Mouse (Mus musculus) spleen, adult 18-20 months (tissue): Measurements from ENCODE around the gene Mks1.

Experiments
- DNase-seq, 2 experiments: peaks; one replicate each; pipeline ENCODE4 v3.0.0; 2022; ENCODE audit warnings: mixed read lengths in 2 of 2

The Mks1 gene

DNA sequence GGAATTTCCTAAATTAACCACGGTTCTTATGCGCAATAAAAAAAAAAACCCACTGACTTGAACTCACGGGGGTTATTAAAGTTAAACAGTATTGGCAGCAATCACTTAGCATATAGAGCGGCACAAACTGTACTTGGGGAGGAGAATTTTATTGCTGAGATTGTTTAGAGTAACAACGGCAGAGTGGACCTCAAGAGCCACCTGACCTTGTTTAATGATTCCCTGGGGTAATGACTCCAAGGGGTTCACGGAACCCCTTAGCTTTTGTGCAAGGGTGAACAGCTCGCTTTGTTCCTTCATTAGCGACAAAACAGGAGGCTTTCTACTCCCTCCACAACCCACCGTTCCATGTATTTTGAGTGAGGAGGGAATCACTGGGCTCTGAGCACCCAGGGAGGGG lies 26.8 kb downstream of the Mks1 start:
- no peak for DNase-seq

DNA sequence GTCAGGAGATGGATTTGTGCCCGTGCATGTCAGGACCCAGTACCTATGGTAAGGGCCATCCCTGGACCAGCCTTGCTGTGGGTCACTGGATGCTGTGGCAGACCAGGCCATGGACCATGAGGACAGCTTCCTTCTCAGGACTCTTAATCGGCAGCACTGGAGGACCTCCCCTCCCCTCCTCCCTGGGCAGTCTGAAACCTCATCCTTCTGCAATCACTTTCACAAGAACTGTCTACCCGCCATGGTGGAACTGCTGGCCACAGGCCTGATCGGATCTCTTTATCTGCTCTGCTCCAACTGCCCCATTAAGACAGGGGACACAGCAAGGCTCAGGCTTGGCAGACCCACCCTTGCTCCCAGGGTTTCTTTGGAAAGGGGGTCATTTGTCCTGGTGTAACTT lies 28.7 kb downstream of the Mks1 start:
- DNase-seq: no peak

DNA sequence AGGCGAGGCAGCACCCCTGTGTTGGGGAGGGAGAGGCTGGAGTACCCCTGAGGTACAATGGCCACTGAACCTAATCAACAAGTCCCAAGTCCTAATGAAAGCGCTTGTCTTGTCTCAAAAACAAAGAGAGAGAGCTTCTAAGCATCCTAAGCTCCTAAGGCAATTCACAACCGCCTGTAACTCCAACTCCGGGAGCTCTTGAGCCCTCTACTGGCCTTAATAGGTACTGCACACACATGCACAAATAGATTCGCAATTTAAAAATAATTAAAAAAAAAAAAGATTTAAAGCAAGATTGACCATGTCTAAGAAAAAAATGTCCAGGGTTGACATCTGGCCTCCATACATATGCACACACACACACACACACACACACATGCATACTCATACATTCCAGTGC lies 30.5 kb downstream of the Mks1 start:
- no peak for DNase-seq

DNA sequence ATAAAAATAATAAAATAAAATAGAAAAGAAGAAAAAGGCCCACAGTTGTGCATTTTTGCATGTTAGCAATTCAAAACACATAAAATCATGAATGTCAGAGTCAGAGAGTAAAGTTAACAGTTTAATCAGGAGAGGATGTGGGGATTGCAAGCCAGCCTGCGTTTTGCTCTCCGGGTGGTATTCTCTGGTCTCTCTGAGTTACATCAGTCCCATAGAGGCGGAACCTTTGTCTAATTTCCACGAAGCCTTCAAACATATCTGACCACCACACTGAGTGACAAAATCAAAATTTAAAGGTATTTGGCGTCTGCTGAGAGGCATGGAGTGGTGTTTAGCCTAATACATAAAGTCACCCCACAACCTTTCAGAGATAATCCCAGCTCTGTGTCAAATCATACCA lies 31.8 kb downstream of the Mks1 start:
- no peak for DNase-seq

DNA sequence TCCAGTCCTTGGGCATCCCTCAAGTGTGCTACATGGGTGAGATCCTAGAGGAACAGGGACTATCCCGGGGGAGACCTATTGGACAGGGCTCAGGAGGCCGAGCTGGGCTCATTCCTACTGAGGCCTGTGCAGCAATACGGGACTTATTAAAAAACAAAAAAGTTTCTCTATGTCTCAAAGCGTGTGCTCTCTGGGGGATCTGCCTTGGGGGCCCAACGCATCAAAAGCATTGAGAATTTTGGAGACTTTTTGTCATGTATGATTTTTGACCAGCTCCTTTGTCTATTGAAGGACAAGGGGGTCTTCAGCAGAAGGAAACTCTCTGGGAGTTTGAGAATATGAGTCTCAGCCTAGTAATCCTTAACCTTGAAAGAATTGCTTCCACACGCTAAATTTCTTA lies 39.2 kb downstream of the Mks1 start, which contains the start of gene Olfr462:
Gene Olfr462 (minus strand): TSS at position 101 of the 400 bp plus-strand sequence.
- DNase-seq: no peak

DNA sequence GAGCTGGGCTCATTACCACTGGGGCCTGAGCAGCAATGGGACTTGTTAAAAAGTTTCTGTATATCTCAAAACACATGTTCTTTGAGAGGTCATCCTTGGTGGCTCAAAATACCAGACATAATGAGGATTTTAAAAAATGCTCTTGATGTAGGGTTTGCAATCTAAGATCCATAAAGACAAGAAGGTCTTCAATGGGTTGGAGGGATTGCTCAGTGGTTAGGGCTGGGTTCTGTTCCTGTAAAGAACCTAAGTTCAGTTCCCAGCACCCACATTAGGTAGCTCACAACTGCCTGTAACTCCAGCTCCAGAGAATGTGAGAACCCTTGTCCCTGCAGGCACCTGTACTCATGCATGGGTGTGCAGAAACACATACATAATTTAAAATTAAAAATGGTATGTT lies 44.3 kb downstream of the Mks1 start, which contains the start of gene Olfr463:
Gene Olfr463 (minus strand): TSS at position 101 of the 400 bp plus-strand sequence.
- no peak for DNase-seq

DNA sequence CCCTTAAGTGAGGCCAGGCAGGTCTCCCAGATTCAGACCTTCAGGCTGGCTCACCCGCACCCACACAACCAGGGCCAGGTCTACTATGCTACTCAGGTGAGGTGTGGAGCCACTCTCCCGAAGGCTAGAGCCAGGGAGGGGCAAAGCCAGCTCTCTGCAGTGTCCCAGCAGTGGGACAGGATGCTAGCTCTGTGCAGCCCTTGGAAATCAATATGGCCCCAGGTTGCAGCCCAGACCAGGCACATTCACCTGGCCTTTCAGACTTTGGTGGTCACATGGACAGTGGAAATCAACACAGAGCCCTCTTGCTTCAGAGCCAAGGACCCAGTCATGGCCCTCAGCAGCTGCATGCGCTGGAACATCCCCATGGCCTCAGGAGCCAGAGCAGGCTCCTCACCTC lies 51.3 kb downstream of the Mks1 start:
- no peak for DNase-seq
